Mouse (Mus musculus) thymus, adult 2 months (tissue): ENCODE results near the gene Rad51b. TPM values are rescaled to one million over a fixed set of nuclear protein-coding genes. Genes with fewer than 3 reads are reported as not detected.

Experiments used
- DNase-seq: peaks from one replicate; pipeline ENCODE4 v3.0.0; 2021
- H3K27ac ChIP-seq: fragments of 200-500 bp; 2 replicates; pipeline ENCODE4 v1.5.1; 2012; ENCODE audit warnings: low read length, control low read depth; ENCODE audit not compliant: control insufficient read depth, insufficient read depth
- H3K27me3 ChIP-seq: fragments of 200-500 bp; 2 replicates; pipeline ENCODE4 v1.6.1; 2012; ENCODE audit warnings: mild to moderate bottlenecking, low read length, moderate library complexity, mixed read lengths; ENCODE audit not compliant: control insufficient read depth, insufficient read depth
- H3K36me3 ChIP-seq: fragments of 200-500 bp; 2 replicates; pipeline ENCODE4 v1.6.1; 2012; ENCODE audit warnings: mild to moderate bottlenecking, low read length, moderate library complexity; ENCODE audit not compliant: control insufficient read depth, insufficient read depth
- H3K4me1 ChIP-seq: fragments of 200-500 bp; replicated peaks from 2 replicates; pipeline ENCODE4 v1.6.1; 2012; ENCODE audit warnings: low read length; ENCODE audit not compliant: control insufficient read depth, insufficient read depth
- H3K4me3 ChIP-seq: fragments of 200-500 bp; 2 replicates; pipeline ENCODE4 v1.5.1; 2012; ENCODE audit warnings: mild to moderate bottlenecking, low read length, control low read depth, moderate library complexity; ENCODE audit not compliant: control insufficient read depth, insufficient read depth
- CTCF ChIP-seq: fragments of 200-500 bp; IDR thresholded peaks from 2 replicates; pipeline ENCODE4 v1.5.1; 2012; ENCODE audit warnings: mild to moderate bottlenecking, control low read depth, low read length, moderate library complexity, borderline replicate concordance; ENCODE audit not compliant: control insufficient read depth, poor library complexity, insufficient read depth; ENCODE audit errors: extremely low read depth
- POLR2A ChIP-seq: fragments of 200-500 bp; IDR thresholded peaks from 2 replicates; pipeline ENCODE4 v1.6.1; 2012; ENCODE audit warnings: mild to moderate bottlenecking, low read length, control low read depth, moderate library complexity; ENCODE audit not compliant: control insufficient read depth, poor library complexity, insufficient read depth; ENCODE audit errors: extremely low read depth
- WGBS: fragments of 180-500 bp; shearing (Covaris S2); methylation state at CpG from one replicate; pipeline ENCODE4 v1.1.7; 2018; 5-methylcytosine and 5-hydroxymethylcytosine counted together
- polyA plus RNA-seq: library from polyadenylated mRNA; depleted of rRNA; stranded (reverse); fragments of >200 nt; gene quantifications from 2 replicates; pipeline ENCODE4 v1.2.3, GENCODE M21; 2012; rRNA removed

Rad51b gene
- polyA plus RNA-seq, 1 experiment = 1.1 TPM

- H3K4me1 ChIP-seq = 0 out of 2 replicates have a peak, but pooled peaks cover 1% of the 10 kb centered on the region
Measured at GRCm38 (mm10) chr12:79856116-79856909, 559.2 kb downstream of the Rad51b start.

GRCm38 (mm10) chr12:79857704-79858103 lies 560.6 kb downstream of the Rad51b start:
- Histone ChIP-seq H3K4me1 (no peaks in the 10 kb centered on the region), H3K4me3 (no peak overlapping the region), H3K36me3 (no peaks in the 10 kb centered on the region), H3K27ac (no peak overlapping the region), H3K27me3 (no peaks in the 10 kb centered on the region)
- WGBS = 92% methylated on average over 6 of the region's 6 CpGs
- no peak for DNase-seq
- no peak for TF ChIP-seq CTCF
- no peak for TF ChIP-seq POLR2A

More at GRCm38 (mm10) chr12:79856116-79856909, 559.2 kb downstream of the Rad51b start:
- Histone ChIP-seq H3K36me3 (no peaks in the 10 kb centered on the region), H3K27ac (no peak overlapping the region), H3K4me3 (no peak overlapping the region), H3K27me3 (no peaks in the 10 kb centered on the region)
- TF ChIP-seq CTCF (no peak), POLR2A (no peak)
- DNase-seq = no peak
- 94% methylated on average over 11 of the region's 11 CpGs for WGBS

GRCm38 (mm10) chr12:79858336-79858735 lies 561.3 kb downstream of the Rad51b start:
- no peak for TF ChIP-seq POLR2A
- TF ChIP-seq CTCF = no peak
- H3K36me3 ChIP-seq = no peaks in the 10 kb centered on the region
- no peak overlapping the region for H3K27ac ChIP-seq
- DNase-seq = no peak
- no peak overlapping the region for H3K4me3 ChIP-seq
- H3K27me3 ChIP-seq = no peaks in the 10 kb centered on the region
- H3K4me1 ChIP-seq = no peaks in the 10 kb centered on the region
- WGBS = 95% methylated on average over 11 of the region's 11 CpGs

GRCm38 (mm10) chr12:79859354-79860247 lies 562.5 kb downstream of the Rad51b start:
- 90% methylated on average over 14 of the region's 14 CpGs for WGBS
- H3K27me3 ChIP-seq = no peaks in the 10 kb centered on the region
- no peak for DNase-seq
- TF ChIP-seq POLR2A = no peak
- no peak for TF ChIP-seq CTCF
- H3K36me3 ChIP-seq = no peaks in the 10 kb centered on the region
- H3K4me1 ChIP-seq = no peaks in the 10 kb centered on the region
- no peak overlapping the region for H3K27ac ChIP-seq
- H3K4me3 ChIP-seq = no peak overlapping the region

- H3K36me3 ChIP-seq = no peaks in the 10 kb centered on the region
- TF ChIP-seq CTCF (no peak), POLR2A (no peak)
- 98% methylated on average over 2 of the region's 2 CpGs for WGBS
- no peak overlapping the region for H3K27ac ChIP-seq
- no peak for DNase-seq
- no peaks in the 10 kb centered on the region for H3K27me3 ChIP-seq
- no peak overlapping the region for H3K4me3 ChIP-seq
- H3K4me1 ChIP-seq = 0 out of 2 replicates have a peak, but pooled peaks cover 2% of the 10 kb centered on the region
Measured at GRCm38 (mm10) chr12:79860248-79860555, 563.1 kb downstream of the Rad51b start.

Other genes with a start within 250 kb of the Rad51b start
- 21.3 and 23.6 TPM in 2 replicates for gene Pigh, start 207.6 kb upstream of the Rad51b start, polyA plus RNA-seq
- gene Arg2, start 166.5 kb upstream of the Rad51b start, polyA plus RNA-seq = 3.2 and 5.1 TPM in 2 replicates
- gene Vti1b, start 124.6 kb upstream of the Rad51b start, polyA plus RNA-seq = 25.4 and 25.8 TPM in 2 replicates
- 19.6 and 21.2 TPM in 2 replicates for gene Rdh11, start 105.0 kb upstream of the Rad51b start, polyA plus RNA-seq
- 3.7 and 5.8 TPM in 2 replicates for gene Rdh12, start 88.4 kb upstream of the Rad51b start, polyA plus RNA-seq
- gene Zfyve26, start 978 bp upstream of the Rad51b start, polyA plus RNA-seq = 39.0 and 44.0 TPM in 2 replicates